Mouse (Mus musculus) lung, adult 10 weeks (tissue): ENCODE measurements around the gene Lcmt2. TPM values are rescaled to one million over a fixed set of nuclear protein-coding genes. Genes with fewer than 3 reads are reported as not detected.

Experiments
- polyA plus RNA-seq: library from polyadenylated mRNA; stranded (reverse); fragments of 350-450 nt; fragmentation: Illumina TruSeq; extraction: RNeasy Lipid Tissue Mini Kit (QIAGEN cat#74804); gene quantifications from one replicate; pipeline ENCODE4 v1.2.3, GENCODE M21; 2014; ENCODE audit warnings: low read depth, low replicate concordance; ENCODE audit not compliant: insufficient read depth

The Lcmt2 gene
- polyA plus RNA-seq = 7.9 TPM

GRCm38 (mm10) chr2:121140018-121140882, at the start of gene Lcmt2, which contains the start of gene Adal:
Gene Lcmt2 (minus strand): TSS chr2:121140653.
Gene Adal (plus strand): TSS chr2:121140428.

DNA sequence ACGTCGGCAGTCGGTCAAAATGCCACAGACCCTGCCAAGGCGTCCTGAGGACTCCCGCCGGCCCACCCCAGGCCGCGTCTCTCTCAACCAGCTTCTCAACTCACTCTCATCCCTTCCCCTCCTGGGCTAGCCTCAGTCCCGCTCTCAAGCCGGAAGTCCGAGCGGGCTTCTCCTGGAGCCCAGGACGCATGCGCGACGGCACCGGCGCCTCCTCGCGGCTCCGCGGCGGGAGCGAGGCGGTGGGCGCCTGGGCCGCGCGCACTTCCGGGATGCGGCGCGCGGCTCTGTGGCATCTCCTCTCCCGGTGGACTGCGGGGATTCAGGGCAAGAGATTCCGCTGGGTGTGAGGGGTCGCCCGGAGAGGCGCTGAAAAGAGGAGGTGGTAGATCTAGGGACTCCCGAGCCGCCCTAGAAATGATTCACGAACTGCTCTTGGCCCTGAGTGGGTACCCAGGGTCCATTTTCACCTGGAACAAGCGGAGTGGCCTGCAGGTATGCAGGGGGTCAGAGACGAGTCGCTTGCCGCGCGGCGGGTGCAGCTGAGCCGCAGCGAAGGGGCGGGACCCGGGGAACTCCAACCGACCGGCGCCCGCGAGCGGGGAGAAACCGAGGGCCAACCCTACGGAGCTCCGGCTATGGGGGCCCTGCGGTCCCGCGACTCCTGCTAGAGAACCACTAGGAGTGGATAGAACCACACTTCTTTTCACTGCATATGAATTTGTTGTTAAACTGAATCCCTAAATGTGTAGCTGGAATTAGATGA, 30.7 kb upstream of the Lcmt2 start, which contains the start of gene Zscan29:
Gene Zscan29, minus strand, starts transcription at position 146 of the 763 bp plus-strand sequence.

GRCm38 (mm10) chr2:121170481-121170971, 30.1 kb upstream of the Lcmt2 start, which contains the start of gene Tubgcp4:
Gene Tubgcp4 (plus strand): TSS chr2:121170654.

DNA sequence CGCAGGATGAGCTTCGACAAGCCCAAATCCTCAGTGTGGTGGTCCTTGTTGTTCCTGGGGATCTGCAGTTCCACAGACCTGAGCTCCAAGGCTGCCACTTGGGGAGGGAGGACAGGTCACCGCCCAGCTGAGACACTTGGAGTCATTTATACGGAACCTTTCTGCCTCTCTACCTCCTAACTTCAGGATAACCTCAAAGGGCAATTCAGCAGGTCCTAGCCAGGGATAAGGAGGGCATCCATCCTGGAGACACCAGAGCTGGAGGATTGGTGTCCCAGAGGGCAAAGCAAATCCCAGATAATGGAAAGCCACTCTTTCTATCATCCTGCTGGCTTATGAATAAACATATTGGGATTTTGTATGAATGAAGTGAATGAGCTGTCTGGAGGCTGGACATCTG, 30.8 kb downstream of the Lcmt2 start, which contains the start of gene Tgm7:
Gene Tgm7, minus strand, starts transcription at position 101 of the 400 bp plus-strand sequence.

DNA sequence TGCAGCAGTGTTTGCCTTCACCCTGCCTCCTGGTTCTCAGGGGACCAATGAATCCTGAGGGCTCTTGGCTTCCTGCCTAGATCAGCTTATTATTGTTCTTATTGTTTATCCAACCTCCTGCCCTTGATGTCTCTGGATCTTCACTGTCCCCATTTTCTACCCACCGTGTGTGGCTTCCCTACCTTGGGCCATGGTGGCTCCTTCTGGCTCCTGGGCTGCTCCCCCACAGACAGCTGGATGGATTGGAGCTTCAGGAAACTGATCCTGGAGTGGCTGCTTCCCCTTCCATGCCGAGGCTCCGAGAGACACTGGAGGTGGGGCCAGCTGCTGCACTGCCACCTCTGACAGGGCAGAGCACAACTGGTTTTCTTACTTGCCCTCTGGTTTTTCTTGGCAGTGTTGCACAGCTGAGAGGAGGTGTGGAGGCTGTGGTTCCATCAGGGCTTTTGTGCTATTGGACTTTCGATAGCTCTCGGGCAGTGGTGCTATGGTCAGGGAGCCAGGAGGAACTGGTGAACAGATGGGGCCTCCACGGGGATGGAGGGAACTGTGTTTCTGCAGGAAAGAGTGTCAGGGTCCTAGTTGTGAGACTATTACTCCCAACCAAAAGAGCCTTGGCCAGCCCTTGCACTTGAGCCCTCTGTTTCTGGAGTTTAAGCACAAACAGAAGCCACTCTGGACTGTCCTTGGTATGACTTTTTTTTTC, 54.8 kb downstream of the Lcmt2 start, which contains the start of gene Tgm5:
Gene Tgm5, minus strand, starts transcription at position 362 of the 706 bp plus-strand sequence.

Other genes starting within 250 kb of the Lcmt2 start
- 8.3 TPM for gene Ubr1, start 169.9 kb downstream of the Lcmt2 start, polyA plus RNA-seq
- 8.6 TPM for gene Tmem62, start 163.6 kb downstream of the Lcmt2 start, polyA plus RNA-seq
- 45.0 TPM for gene Ccndbp1, start 132.2 kb downstream of the Lcmt2 start, polyA plus RNA-seq
- not detected for gene Epb42, start 103.6 kb downstream of the Lcmt2 start, polyA plus RNA-seq
- gene Tgm5, start 54.8 kb downstream of the Lcmt2 start, polyA plus RNA-seq = not detected
- gene Tgm7, start 30.9 kb downstream of the Lcmt2 start, polyA plus RNA-seq = not detected
- 4.8 TPM for gene Adal, start 225 bp downstream of the Lcmt2 start, polyA plus RNA-seq
- gene Tubgcp4, start 30.0 kb upstream of the Lcmt2 start, polyA plus RNA-seq = 7.2 TPM
- gene Zscan29, start 30.5 kb upstream of the Lcmt2 start, polyA plus RNA-seq = 6.5 TPM
- 7.3 TPM for gene Trp53bp1, start 130.8 kb upstream of the Lcmt2 start, polyA plus RNA-seq
- 1.7 TPM for gene Map1a, start 148.9 kb upstream of the Lcmt2 start, polyA plus RNA-seq
- gene Ppip5k1, start 214.7 kb upstream of the Lcmt2 start, polyA plus RNA-seq = 10.8 TPM
- 15.9 TPM for gene Ckmt1, start 217.1 kb upstream of the Lcmt2 start, polyA plus RNA-seq
- gene Strc, start 246.5 kb upstream of the Lcmt2 start, polyA plus RNA-seq = 0.22 TPM